Mouse (Mus musculus): ENCODE results near the gene Gm9999. TPM values are rescaled to one million over a fixed set of nuclear protein-coding genes. Genes with fewer than 3 reads are reported as not detected.

Gene Gm9999
- polyA plus RNA-seq, 2 experiments, result not detected

DNA sequence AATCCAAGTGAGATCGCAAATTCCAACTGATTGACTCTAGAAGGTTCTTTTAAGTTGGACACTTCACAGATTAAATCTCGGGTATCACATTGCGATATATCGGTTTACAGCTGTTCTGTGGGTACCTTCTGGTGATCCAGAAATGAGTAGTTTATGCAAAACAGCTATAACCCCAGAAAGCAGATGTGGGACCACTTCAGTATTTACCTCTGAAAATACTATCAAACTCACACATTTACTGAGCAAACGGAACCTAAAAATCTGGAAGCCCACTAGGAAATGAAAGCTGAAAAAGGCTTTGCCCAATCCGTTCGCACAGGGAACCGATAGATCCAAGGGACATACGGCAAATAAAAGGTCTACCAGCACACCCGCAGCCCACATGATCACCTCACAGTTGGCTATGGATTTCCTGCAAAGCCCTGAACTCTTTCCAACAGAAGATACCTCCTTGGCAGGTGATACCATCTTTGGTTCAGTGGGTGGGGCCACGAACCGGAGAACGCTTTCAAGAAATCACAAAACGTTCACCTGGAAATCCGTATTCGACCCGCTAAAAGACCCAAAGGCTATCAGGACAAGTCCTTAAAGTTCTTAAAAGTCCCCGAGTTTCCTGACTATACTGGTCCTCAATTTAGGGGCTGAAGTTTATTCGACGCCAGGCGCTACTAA, 23.9 kb downstream of the Gm9999 start:
- ATAC-seq (ENCODE audit: low FRiP score, low read depth) (no peak), DNase-seq (ENCODE audit: low spot score) (no peak)
- Histone ChIP-seq H3K4me1 (ENCODE audit: control insufficient read depth, insufficient read depth, low read length) (peaks cover 31% of the 10 kb centered on the region), H3K4me2 (replicated peaks; ENCODE audit: low read depth, low read length, severe bottlenecking) (peak overlapping the region; percentile 85), H3K27me3 (ENCODE audit: control insufficient read depth, insufficient read depth, low read length) (no peaks in the 10 kb centered on the region), H3K9ac (ENCODE audit: low read depth, low read length, severe bottlenecking) (peak overlapping the region; percentile 77), H3K36me3 (ENCODE audit: control insufficient read depth, insufficient read depth, low read length) (no peaks in the 10 kb centered on the region; the same call in 1 of the 2 replicates), H3K27ac (replicated peaks; ENCODE audit: low read depth, low read length) (peak overlapping the region; percentile 86), H3K9me3 (ENCODE audit: control insufficient read depth, low read length) (no peaks in the 10 kb centered on the region), H3K4me3 (replicated peaks; ENCODE audit: low read length) (peak overlapping the region; percentile 71)
- TF ChIP-seq POLR2A (IDR thresholded peaks at IDR 0.05; ENCODE audit: borderline replicate concordance, extremely low read depth, insufficient read depth, insufficient read length), result no peak
- 18% methylated on average over 21 of the region's 21 CpGs for WGBS

DNA sequence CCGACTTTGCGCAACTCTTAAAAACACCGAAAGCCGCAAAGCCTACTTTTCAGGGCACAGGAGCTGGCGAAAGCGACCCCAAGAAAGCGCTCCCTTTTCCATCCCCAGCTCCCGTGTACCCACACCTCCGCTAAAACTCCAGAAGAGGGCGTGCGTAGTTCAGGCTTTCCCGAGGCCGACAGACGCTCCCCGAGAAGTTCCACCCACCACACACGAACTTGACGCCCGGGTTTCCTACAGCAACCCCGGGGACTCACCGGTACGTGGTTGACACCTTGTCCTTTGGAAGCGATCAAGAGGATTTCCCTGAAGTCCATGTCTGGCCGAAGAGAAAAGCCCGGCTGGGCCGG, 24.4 kb downstream of the Gm9999 start:
- TF ChIP-seq POLR2A (IDR thresholded peaks at IDR 0.05; ENCODE audit: borderline replicate concordance, extremely low read depth, insufficient read depth, insufficient read length), result no peak
- H3K36me3 ChIP-seq (ENCODE audit: control insufficient read depth, insufficient read depth, low read length), result no peaks in the 10 kb centered on the region; the same call in 1 of the 2 replicates
- H3K27ac ChIP-seq (replicated peaks; ENCODE audit: low read depth, low read length), result peak overlapping the region; percentile 86
- peaks cover 25% of the 10 kb centered on the region for H3K4me1 ChIP-seq (ENCODE audit: control insufficient read depth, insufficient read depth, low read length)
- DNase-seq (ENCODE audit: low spot score) (peak; percentile 76), ATAC-seq (ENCODE audit: low FRiP score, low read depth) (peak; percentile 72)
- H3K4me3 ChIP-seq (replicated peaks; ENCODE audit: low read length), result peak overlapping the region; percentile 71
- no peaks in the 10 kb centered on the region for H3K27me3 ChIP-seq (ENCODE audit: control insufficient read depth, insufficient read depth, low read length)
- peak overlapping the region; percentile 77 for H3K9ac ChIP-seq (ENCODE audit: low read depth, low read length, severe bottlenecking)
- H3K4me2 ChIP-seq (replicated peaks; ENCODE audit: low read depth, low read length, severe bottlenecking), result peak overlapping the region; percentile 85
- WGBS, result under 1% methylated on average over 25 of the region's 25 CpGs
- H3K9me3 ChIP-seq (ENCODE audit: control insufficient read depth, low read length), result no peaks in the 10 kb centered on the region

DNA sequence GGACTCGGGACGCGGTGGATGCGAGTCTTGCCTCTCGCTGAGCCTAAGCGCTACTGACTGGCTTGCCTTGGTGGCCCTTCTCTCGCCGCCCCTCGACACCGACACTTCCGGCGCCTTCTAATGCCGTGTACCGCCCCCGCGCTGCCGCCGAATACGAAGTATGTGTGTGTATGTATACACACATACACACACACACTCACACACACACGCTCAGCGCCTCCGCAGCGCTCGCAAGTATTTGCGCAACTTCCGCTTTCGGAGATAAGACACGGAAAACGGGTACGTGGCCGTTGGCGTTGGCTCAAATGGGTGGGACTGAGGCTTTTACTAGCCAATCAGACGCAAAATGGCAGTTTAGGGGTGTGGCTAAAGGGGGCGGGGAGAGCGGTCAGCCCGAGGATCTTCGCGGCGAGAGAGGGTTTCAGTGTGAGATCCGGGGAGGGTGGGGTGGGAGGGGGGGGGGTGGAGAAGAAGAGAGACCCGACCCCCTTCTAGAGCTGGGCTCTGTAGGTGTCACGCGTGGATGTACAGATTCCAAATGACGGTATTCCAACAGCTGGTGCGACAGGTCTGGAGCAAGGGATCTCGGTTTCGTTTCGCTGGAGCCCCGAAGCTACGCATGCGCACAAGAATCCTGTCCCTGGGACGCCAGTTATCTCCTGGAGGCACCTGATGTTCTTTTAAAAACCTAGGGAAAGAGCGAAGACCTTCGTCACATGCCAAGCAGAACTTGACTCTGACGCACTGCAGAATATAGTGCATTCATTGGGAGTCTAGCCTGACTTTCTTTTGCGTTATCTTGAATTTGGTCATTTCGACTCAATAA, 25.0 kb downstream of the Gm9999 start, which contains the start of gene Spty2d1:
Gene Spty2d1 (minus strand): TSS at position 244 of the 826 bp plus-strand sequence.
- Histone ChIP-seq H3K9ac (ENCODE audit: low read depth, low read length, severe bottlenecking) (peak within 1 kb of the TSS; percentile 77), H3K36me3 (ENCODE audit: control insufficient read depth, insufficient read depth, low read length) (no peaks in the 10 kb centered on the region; the same call in 1 of the 2 replicates), H3K4me2 (replicated peaks; ENCODE audit: low read depth, low read length, severe bottlenecking) (peak within 1 kb of the TSS; percentile 85), H3K4me1 (ENCODE audit: control insufficient read depth, insufficient read depth, low read length) (peaks cover 19% of the 10 kb centered on the region), H3K9me3 (ENCODE audit: control insufficient read depth, low read length) (no peaks in the 10 kb centered on the region), H3K27ac (replicated peaks; ENCODE audit: low read depth, low read length) (peak within 1 kb of the TSS; percentile 86), H3K4me3 (replicated peaks; ENCODE audit: low read length) (peak within 1 kb of the TSS; percentile 71), H3K27me3 (ENCODE audit: control insufficient read depth, insufficient read depth, low read length) (no peaks in the 10 kb centered on the region)
- TF ChIP-seq POLR2A (IDR thresholded peaks at IDR 0.05; ENCODE audit: borderline replicate concordance, extremely low read depth, insufficient read depth, insufficient read length), result peak; percentile 84; the same call in 1 of the 2 replicates
- ATAC-seq (ENCODE audit: low FRiP score, low read depth), result peak; percentile 95
- DNase-seq (ENCODE audit: low spot score), result peak; percentile 99
- WGBS, result under 1% methylated on average over 57 of the region's 57 CpGs

DNA sequence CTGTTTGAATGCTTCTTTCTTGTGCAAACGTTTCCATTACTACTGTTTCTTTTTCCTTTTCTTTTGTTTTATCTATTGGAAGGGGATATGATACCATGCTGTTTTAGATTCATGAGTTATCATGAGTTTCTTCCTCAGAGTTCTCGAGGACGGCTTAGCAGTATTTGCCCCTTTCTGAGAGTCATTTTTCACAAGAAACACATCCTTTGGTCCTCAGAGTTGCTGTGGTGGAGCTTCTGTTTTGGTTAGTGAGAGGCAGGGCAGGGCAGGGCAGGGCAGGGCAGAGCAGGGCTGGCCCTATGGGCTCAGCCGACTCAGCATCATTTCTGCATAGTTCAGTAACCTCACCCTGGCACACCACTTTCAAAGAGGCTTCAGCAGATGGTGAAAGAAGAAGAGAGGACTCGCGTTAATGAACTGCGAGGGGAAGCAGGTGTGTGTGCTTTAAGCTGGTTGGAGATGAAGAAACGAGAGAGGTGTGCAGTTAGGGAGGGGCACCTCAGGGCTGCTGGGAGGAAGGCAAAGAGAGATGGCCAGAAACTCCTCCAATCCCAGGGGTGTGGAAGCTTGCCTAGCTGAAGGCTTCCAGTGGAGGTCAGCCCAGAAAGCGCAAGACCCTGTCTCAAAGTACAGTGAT, 29.9 kb downstream of the Gm9999 start:
- H3K4me2 ChIP-seq (replicated peaks; ENCODE audit: low read depth, low read length, severe bottlenecking), result no peak overlapping the region
- no peak overlapping the region for H3K4me3 ChIP-seq (replicated peaks; ENCODE audit: low read length)
- whole genome bisulfite sequencing, result 44% methylated on average over 9 of the region's 9 CpGs
- no peaks in the 10 kb centered on the region for H3K9me3 ChIP-seq (ENCODE audit: control insufficient read depth, low read length)
- H3K9ac ChIP-seq (ENCODE audit: low read depth, low read length, severe bottlenecking), result no peak overlapping the region
- no peaks in the 10 kb centered on the region for H3K27me3 ChIP-seq (ENCODE audit: control insufficient read depth, insufficient read depth, low read length)
- no peak for TF ChIP-seq POLR2A (IDR thresholded peaks at IDR 0.05; ENCODE audit: borderline replicate concordance, extremely low read depth, insufficient read depth, insufficient read length)
- peaks cover 16% of the 10 kb centered on the region for H3K4me1 ChIP-seq (ENCODE audit: control insufficient read depth, insufficient read depth, low read length)
- H3K36me3 ChIP-seq (ENCODE audit: control insufficient read depth, insufficient read depth, low read length), result no peaks in the 10 kb centered on the region
- H3K27ac ChIP-seq (replicated peaks; ENCODE audit: low read depth, low read length), result no peak overlapping the region
- DNase-seq (ENCODE audit: low spot score), result no peak
- ATAC-seq (ENCODE audit: low FRiP score, low read depth), result no peak
